Mouse (Mus musculus) heart, postnatal 36 days (tissue): ENCODE results near the gene Cdc20b. TPM values are rescaled to one million over a fixed set of nuclear protein-coding genes. Genes with fewer than 3 reads are reported as not detected.
A peak's percentile ranks its signal among the peaks of the same experiment; 100 is the strongest.

Experiments used
- DNase-seq, 2 experiments: peaks; one replicate each; pipeline ENCODE4 v3.0.0; 2021 to 2022
- intact Hi-C: fragments of 180-260 bp; cut with DNase I; formaldehyde crosslinking; loops from one replicate; pipeline ENCODE4 v1.15.1; 2025
- total RNA-seq, 2 experiments: library from RNA; stranded (reverse); gene quantifications; 2 replicates each; pipeline ENCODE4 v1.2.3; 2021

Gene Cdc20b
- total RNA-seq, 2 experiments from 2014 or later = not detected

- no peak for DNase-seq
- intact Hi-C loops = no loop called here
These were observed 12.4 kb upstream of the Cdc20b start for GRCm38 (mm10) chr13:113022467-113022866.

GRCm38 (mm10) chr13:113023274-113024143, 11.4 kb upstream of the Cdc20b start:
- DNase-seq = no peak
- intact Hi-C loops = no loop called here

GRCm38 (mm10) chr13:113031351-113031750, 3.6 kb upstream of the Cdc20b start:
- DNase-seq = no peak
- intact Hi-C loops = no loop called here

GRCm38 (mm10) chr13:113031792-113032571, 2.9 kb upstream of the Cdc20b start:
- no peak for DNase-seq
- intact Hi-C loops = no loop called here

- no peak for DNase-seq
- intact Hi-C loops = no loop called here
These were observed 2.1 kb upstream of the Cdc20b start for GRCm38 (mm10) chr13:113032831-113033230.

GRCm38 (mm10) chr13:113034271-113034886, 532 bp upstream of the Cdc20b start:
- DNase-seq = no peak
- intact Hi-C loops = loop anchor here (2.0 kb wide), 1 partner anchor 46 kb away; no protein-coding TSS in a partner anchor

GRCm38 (mm10) chr13:113035852-113036251, 941 bp downstream of the Cdc20b start:
- peak; percentile 58 to 67 for DNase-seq
- intact Hi-C loops = loop anchor here (1.0 to 5.0 kb wide), 3 partner anchors 47 to 362 kb away; partner anchors contain the start of genes Dhx29 and Mtrex

GRCm38 (mm10) chr13:113044876-113045275, 10.0 kb downstream of the Cdc20b start:
- DNase-seq = no peak
- intact Hi-C loops = loop anchor here (5.0 to 10.0 kb wide), 2 partner anchors 92 to 820 kb away; no protein-coding TSS in a partner anchor

GRCm38 (mm10) chr13:113045458-113046110, 10.7 kb downstream of the Cdc20b start:
- intact Hi-C loops = loop anchor here (1.0 to 10.0 kb wide), 4 partner anchors 92 to 819 kb away; partner anchors contain the start of gene Snx18
- DNase-seq = no peak

- intact Hi-C loops = loop anchor here (1.0 to 10.0 kb wide), 4 partner anchors 91 to 818 kb away; partner anchors contain the start of gene Snx18
- DNase-seq = peak; percentile 57 to 62
These were observed 11.4 kb downstream of the Cdc20b start, which contains the start of gene Gpx8 for GRCm38 (mm10) chr13:113046211-113046883. TSS of gene Gpx8 (minus strand) at chr13:113046410.

- DNase-seq = no peak
- intact Hi-C loops = loop anchor here (5.0 to 10.0 kb wide), 2 partner anchors 90 to 818 kb away; no protein-coding TSS in a partner anchor
These were observed 12.1 kb downstream of the Cdc20b start for GRCm38 (mm10) chr13:113047018-113047417.

GRCm38 (mm10) chr13:113047647-113048046, 12.7 kb downstream of the Cdc20b start:
- intact Hi-C loops = loop anchor here (5.0 to 10.0 kb wide), 2 partner anchors 90 to 817 kb away; no protein-coding TSS in a partner anchor
- DNase-seq = no peak

- no peak for DNase-seq
- intact Hi-C loops = no loop called here
These were observed 19.3 kb downstream of the Cdc20b start for GRCm38 (mm10) chr13:113054230-113054629.

- intact Hi-C loops = no loop called here
- DNase-seq = no peak
These were observed 20.9 kb downstream of the Cdc20b start for GRCm38 (mm10) chr13:113055826-113056225.

GRCm38 (mm10) chr13:113061746-113062145, 26.8 kb downstream of the Cdc20b start:
- no peak for DNase-seq
- intact Hi-C loops = no loop called here

GRCm38 (mm10) chr13:113064542-113064941, 29.6 kb downstream of the Cdc20b start:
- no peak for DNase-seq
- intact Hi-C loops = no loop called here

GRCm38 (mm10) chr13:113079021-113079420, 44.1 kb downstream of the Cdc20b start:
- intact Hi-C loops = no loop called here
- DNase-seq = no peak

- DNase-seq = no peak
These were observed 47.2 kb downstream of the Cdc20b start for GRCm38 (mm10) chr13:113082101-113082500.

GRCm38 (mm10) chr13:113084732-113085131, 49.8 kb downstream of the Cdc20b start:
- intact Hi-C loops = no loop called here

More at GRCm38 (mm10) chr13:113082101-113082500, 47.2 kb downstream of the Cdc20b start:
- intact Hi-C loops = no loop called here

More at GRCm38 (mm10) chr13:113084732-113085131, 49.8 kb downstream of the Cdc20b start:
- DNase-seq = no peak
